Mouse (Mus musculus) CD4-positive, CD25-positive, alpha-beta regulatory T cell, adult 4 months (primary cell): ENCODE measurements around the gene Naa11. TPM values are rescaled to one million over a fixed set of nuclear protein-coding genes. Genes with fewer than 3 reads are reported as not detected.

Source experiments
- ATAC-seq: one replicate; pipeline ENCODE4 v1.8.0; 2017
- polyA plus RNA-seq, 2 experiments: library from polyadenylated mRNA; unstranded; fragments of 100-300 nt; shearing (Covaris generic); gene quantifications; one replicate each; pipeline ENCODE4 v1.2.1; 2017

The Naa11 gene
- polyA plus RNA-seq = not detected

- no peak for ATAC-seq
These were observed at the start of gene Naa11 for GRCm38 (mm10) chr5:97392160-97392559. Naa11 (minus strand) TSS chr5:97392379.

DNA sequence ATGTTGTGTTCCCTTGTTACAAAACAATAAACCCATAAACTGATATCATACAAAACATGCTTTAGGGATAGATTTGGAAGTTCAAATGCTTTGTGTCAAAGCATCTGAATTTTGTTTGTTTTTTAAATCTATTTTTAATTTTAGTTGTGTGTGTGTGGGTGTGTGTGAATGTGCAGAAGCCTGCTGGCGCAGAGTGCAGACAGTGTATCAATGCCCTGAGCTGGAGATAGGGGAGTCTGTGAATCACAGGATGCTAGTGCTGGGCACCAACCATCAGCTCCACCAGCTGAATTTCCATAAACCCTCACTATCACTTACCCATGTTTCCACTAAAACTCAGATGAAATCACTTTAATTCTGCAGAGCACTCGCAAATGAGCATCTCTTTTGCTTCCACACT, 40.3 kb upstream of the Naa11 start:
- no peak for ATAC-seq

DNA sequence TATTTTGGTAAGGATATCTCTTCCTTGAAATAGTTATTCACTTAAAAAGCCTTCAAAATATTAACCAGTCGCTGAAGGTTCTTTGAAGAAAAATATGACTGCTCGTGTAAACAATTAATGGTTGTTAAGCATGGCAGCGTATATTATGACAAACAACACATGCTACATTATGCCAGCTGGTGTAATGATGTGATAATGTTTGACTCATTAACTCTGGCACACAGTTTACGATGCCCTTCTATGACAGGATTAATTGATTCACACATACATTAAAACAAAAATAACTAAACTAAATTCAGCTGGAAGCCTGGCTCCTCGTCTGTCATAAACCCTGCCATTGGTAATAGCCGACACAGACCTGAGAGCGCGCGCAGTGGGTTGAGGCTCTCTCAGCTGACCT, 37.8 kb upstream of the Naa11 start:
- ATAC-seq = no peak

DNA sequence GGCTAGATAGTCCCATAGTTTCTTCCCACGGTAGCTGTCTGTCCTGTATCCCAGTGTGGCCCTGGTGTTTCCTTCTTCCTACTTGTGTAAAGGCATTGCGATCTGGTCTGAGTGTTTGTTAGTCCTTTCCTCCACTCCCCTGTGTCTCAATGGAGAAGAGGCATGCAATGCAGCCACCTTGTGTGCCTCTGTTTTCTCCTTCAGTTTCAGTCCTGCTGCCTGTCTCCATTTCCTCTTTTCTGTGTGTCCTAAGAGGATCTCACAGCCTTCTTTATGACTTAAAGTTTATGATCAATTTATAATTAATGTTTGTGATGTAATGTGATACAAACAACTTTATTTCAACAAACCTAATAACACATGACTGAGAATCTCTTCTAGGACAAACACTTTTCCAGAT, 29.5 kb upstream of the Naa11 start:
- no peak for ATAC-seq

- no peak for ATAC-seq
These were observed 25.0 kb upstream of the Naa11 start for GRCm38 (mm10) chr5:97417185-97417584.

GRCm38 (mm10) chr5:97415837-97416236, 23.7 kb upstream of the Naa11 start:
- no peak for ATAC-seq

DNA sequence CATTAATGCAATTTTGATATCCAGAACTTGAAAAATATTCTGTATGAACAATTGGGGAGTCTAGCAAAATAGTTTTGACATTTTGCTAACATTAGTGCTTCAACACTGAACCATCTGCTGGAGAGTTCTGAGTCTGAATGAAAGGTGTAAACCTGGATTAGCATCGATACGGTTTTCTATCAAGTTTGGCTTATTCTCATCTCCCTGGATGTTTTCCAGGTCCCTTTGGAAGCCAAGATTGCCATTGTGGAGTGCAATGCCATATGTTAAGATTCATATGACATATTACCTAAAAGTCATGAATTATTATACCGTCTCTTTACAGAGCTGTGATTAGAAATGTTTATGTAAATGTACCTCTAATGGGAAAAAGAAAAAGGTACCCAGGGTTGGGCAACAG, 21.5 kb upstream of the Naa11 start:
- ATAC-seq = no peak

- no peak for ATAC-seq
These were observed 18.0 kb upstream of the Naa11 start for GRCm38 (mm10) chr5:97410190-97410589.

DNA sequence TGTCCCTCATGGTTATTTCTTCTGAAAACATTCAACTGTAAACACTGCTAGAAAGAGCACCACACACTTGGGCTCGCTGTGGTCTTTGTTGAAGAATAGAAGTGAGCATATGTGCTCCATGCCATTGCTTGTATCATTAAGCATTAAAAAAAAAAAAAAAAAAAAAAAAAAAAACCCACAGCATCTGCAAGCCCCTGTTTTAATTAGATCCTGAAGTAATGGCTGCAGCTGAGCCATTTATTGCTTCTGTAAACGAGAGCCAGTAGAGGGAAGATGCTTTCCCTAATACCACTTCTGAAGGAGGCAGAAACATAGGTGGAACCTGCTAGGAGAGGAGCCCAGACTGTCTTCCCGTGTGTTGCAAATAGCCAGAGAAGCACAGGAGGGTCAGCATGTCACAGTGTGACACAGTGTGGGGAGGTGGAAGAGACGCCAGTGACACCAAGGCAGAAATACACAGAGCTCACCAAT, 17.1 kb upstream of the Naa11 start:
- no peak for ATAC-seq

GRCm38 (mm10) chr5:97401042-97401441, 8.9 kb upstream of the Naa11 start:
- ATAC-seq = no peak

GRCm38 (mm10) chr5:97397585-97397984, 5.4 kb upstream of the Naa11 start:
- no peak for ATAC-seq

DNA sequence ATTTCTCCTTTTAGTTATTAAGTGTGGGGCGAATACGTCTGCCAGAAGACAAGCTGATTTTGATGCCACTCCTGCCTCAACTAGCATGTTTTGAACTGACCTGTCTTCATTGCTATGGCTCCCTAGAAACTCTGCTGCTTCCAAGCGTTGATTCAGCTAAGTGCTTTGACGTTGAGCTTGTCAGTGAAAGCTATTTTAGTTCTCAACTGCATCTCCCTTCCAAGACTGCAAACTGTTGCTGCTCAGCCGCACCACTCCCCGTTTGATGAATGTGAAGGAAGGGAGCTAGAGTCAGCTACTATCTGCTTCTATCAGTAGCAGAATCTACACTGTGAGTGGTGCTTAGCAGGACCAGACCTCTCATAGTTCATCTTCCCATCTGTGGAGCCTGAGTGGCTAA, 4.6 kb downstream of the Naa11 start:
- ATAC-seq = no peak

DNA sequence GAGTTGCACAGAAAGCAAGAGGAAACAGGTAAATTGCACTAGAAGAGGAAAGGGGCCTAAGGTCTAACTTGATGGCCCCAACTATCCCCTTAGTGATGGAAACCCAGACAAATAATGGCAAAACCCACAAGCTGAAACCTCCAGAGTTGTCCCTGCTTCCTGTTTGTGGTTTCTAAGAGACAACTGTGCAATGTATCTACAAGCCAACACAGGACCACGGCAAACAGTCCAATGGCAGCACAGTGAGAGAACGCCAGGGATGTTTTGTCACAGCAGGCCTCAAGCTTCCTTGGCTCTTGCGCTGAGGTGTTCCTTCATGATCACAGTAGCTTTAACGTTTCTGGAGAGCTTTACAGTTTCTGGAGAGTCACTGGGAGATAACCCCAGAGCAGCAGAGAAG, 7.8 kb downstream of the Naa11 start:
- no peak for ATAC-seq

GRCm38 (mm10) chr5:97382548-97383222, 9.5 kb downstream of the Naa11 start:
- no peak for ATAC-seq

DNA sequence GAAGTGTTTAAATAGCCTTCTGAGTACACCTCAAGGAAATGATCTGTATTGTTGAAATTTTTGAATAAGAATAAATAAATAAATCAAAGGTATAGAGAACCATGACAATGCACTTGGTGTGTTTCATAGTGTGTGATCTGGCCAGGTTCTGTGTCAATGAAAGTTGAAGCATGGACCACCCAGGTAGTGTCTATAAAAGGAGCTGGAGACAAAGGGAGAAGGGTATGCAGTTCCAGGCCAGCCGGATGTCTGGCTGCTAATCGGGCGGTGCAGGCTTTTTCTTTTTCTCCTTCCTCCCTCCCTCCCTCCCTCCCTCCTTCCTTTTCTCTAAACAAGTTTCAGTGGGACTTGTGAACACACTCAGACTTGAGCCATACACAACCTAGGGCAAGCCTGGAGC, 12.2 kb downstream of the Naa11 start:
- no peak for ATAC-seq

GRCm38 (mm10) chr5:97364781-97365180, 27.4 kb downstream of the Naa11 start:
- ATAC-seq = no peak

- ATAC-seq = no peak
These were observed 27.9 kb downstream of the Naa11 start for GRCm38 (mm10) chr5:97364252-97364651.

DNA sequence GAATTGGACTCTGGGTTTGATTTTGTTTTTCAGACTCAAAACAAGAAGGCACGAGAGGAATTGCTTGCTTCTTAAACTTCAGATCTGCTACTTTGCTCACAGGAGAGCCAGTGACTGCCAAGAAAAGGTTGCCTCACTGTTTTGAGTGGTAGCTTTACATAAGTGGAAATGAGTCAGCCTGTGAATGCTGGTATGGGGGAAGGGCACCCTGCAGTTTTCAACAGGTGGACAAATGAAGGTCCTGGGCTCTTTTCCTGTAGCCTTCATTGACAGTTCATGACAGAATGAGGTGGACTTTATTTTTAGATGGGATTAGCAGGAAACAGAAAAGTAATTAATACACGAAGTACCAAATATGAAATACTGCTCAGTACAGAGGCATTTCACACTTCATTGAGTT, 29.6 kb downstream of the Naa11 start:
- ATAC-seq = no peak

DNA sequence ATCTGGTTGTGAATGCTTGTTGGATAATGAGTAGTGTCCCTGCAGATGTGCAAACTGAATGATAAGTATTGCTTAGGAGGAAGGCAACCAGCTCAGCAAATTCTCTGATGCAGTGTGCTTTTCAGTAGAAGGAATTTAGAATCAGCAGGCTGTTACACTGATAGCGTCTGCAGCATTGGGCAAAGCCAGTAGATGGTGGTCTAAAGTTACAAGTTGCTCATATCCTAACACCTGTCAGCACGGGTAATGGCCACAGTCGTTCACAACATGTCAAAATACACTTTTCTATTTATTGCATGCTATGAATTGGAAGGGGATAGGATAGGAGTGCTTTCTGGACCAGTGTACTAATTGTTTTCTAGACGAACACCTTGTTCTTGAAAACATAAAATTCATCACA, 33.1 kb downstream of the Naa11 start:
- no peak for ATAC-seq

- no peak for ATAC-seq
These were observed 36.0 kb downstream of the Naa11 start for GRCm38 (mm10) chr5:97356135-97356534.

DNA sequence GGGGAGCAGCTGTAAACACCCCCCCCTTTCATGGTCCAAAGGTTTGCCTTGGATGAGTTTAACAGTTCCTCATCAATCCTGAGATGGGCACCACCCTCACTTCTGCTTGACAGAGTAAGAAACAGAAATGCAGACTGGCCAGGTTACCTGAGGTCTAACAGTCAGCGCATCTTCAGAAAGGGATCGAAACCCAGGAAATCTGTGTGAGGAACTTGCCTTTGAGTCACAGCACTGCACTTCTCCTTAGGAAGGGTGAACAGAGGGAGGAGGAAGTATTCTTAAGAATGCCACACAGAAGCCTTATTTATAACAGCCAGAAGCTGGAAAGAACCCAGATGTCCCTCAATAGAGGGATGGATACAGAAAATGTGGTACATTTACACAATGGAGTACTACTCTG, 37.0 kb downstream of the Naa11 start:
- ATAC-seq = no peak

DNA sequence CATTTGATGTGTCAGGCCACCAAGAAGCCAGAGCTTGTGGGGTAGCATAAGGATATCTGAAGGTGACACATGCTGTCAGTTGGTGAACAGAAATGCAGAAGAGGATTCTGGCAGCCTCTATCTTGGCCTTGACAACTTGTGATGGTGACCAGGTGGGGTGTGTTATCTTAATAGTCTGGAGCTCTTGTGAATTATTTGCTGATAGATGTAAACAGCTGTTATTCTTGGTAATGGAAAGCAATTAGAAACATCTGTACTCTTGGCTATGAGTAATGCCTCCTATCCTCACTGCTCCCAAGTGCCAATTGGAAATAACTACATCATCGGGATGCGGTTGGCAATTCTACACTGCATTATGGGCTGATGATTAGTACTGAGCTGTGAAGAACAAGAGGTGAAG, 43.4 kb downstream of the Naa11 start:
- ATAC-seq = no peak

DNA sequence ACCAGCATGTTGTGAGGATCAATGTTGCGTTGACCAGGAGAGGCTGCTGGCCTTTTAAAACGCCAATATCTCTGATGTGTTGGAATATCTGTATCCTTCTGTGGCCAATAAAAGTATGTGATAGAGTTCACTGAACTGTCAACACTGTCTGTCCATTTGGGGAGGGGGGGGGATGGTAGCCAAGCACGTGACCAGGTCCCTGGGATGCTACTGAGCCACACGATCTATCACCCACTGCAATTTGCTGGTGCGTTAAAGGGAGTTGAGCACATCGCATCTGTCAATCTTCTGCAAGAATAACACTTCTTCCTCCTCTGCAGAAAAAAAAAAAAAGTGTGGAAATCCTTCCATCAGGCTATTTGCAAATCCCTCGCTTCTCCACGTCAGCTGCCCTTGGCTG, 43.9 kb downstream of the Naa11 start:
- no peak for ATAC-seq

DNA sequence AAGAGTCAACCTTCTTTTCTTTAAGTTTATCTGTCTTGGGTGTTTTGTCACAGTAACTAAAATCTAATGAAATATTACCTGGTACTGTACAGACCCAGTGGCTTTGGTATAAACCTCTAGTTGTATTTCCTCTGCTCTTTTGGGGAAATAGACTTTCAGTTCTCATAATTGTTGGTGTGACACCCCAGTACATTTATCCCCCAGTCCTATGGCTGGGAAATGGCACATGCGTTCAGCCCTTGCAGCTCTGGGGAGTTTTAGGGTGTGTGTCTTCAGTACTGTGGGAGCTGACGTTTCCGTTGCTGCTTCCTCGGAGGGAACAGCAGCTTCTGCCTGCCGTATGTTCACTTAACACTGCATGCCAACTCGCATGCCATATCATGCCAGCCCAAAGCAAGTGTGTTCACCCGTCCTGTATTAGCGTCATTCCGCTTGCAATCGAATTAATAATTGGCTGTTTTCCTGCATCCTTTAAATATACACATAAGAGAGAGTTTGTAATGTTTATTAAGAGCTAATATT, 46.4 kb downstream of the Naa11 start:
- ATAC-seq = no peak

DNA sequence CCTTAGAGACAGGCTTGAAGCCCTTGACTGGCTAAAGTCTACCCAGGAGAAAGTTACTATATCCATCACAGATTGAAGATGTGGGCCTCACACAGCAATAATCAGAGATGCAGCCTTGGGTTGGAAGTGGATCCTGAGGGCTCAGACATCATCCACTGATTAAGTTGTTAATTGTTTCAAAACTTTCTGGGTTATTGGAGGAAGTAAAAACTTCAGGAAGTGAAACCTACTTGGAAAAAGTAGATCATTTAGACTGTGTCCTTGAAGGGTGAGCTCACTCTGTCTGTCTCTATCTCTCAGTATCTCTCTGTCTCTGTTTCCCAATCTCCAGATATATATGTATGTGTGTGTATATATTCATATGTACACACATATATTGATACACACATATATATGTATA, 47.0 kb downstream of the Naa11 start:
- no peak for ATAC-seq
